Mouse (Mus musculus) splenic B cell, adult 2 months (primary cell): ENCODE measurements around the gene 2700097O09Rik.
"Not testable (repeated sequence)": the region's sequence is repeated elsewhere in the genome, so short reads cannot be mapped to it uniquely, and the experiment has no call there.

Experiments
- DNase-seq: peaks from one replicate; pipeline ENCODE4 v3.0.0-alpha.2; 2011; ENCODE audit warnings: low read depth, low spot score
- H3K27me3 ChIP-seq: 2 replicates; pipeline ENCODE4 v1.6.1; 2012; ENCODE audit warnings: mild to moderate bottlenecking, low read length, moderate library complexity, mixed read lengths; ENCODE audit not compliant: control insufficient read depth, poor library complexity, insufficient read depth, severe bottlenecking
- H3K36me3 ChIP-seq: 2 replicates; pipeline ENCODE4 v1.6.1; 2012; ENCODE audit warnings: mild to moderate bottlenecking, low read length, moderate library complexity, mixed read lengths; ENCODE audit not compliant: control insufficient read depth, poor library complexity, insufficient read depth, severe bottlenecking

Gene 2700097O09Rik

DNA sequence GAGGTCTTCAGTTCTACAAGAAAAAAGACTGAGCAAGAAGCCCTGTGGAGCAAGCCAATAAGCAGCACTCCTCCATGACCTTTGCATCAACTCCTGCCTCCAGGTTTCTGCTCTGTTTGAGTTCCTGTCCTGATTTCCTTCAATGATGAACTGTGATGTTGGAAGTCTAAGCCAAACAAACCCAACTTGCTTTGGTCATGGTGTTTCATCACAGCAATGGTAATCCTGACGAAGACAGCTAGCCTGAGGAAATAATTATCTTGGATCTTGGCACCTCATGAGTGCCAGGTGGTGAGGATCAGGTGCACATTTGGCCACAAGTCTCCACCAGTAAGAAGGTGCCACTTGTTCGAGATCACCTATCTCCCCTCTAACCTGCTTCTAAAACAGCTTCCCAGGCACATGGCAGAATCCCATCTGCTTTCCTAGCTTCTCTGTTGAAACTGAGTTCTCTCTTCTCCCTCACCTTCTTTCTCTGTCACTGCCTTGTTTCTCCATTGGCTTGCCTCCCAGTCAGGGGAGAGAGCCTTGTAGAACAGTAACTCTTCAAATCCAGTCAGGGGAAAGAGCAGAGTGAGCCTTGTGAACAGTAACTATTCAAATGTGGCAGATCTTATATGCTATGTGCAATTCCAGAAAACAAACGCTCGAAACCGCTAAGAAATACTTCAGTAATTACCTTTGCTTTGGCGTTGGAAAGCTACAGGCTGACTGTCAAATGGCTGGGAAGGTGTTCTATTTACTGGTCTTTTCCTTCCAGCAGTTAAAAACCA lies 66.1 kb downstream of the 2700097O09Rik start, which contains the start of gene Baz1a:
Gene Baz1a (minus strand): TSS at position 723 of the 773 bp plus-strand sequence.
- DNase-seq: no peak
- Histone ChIP-seq H3K36me3 (no peaks in the 10 kb centered on the region), H3K27me3 (no peaks in the 10 kb centered on the region)

DNA sequence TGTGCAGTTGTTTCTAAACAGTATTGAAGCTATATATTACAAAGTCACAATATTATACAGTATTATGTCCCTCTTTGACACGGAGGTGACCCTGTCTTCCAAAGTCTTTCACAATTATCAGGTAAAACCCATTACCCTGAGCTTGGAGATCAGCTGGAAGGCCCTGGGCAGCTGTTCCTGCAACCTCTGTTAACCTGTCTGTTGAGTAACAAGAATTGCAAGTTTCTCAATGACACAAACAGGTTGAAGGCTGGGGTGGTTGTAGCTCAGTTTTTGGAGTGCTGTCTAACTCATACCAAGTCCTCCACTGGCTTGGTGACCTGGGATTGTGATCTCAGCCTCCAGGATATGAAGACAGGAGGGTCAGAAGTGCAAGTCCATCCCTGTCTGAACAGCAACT lies 66.9 kb downstream of the 2700097O09Rik start:
- H3K36me3 ChIP-seq: no peaks in the 10 kb centered on the region
- DNase-seq: no peak

DNA sequence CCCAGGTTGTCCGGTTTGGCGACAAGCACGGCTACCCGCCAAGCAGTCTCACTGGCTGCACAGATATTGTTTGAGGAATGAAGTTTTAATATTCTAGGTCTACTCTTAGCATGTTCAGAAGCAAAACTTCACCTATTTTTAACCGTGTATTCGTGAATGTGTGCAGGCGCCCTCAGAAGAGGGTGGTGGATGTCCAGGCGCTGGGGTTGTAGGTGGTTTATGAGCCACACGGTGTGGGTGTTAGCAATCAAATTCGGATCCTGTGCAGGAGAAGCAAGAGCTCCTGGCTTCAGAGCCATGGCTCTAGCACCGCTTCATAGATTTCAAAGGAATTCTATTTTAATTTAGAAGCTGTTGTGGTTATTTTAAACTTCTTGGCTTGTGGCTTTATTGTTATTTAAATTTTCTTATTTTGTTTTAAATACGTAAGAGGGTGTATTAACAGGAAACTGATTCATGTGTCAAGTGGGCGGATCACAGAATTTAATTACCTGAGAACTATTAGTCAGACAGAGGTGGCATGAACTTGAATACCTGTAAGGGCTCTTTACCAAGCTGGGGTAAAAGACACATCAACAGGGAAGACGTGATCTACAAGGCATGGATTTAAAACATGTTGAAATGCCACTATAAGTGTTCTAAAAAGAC lies 72.4 kb downstream of the 2700097O09Rik start:
- no peaks in the 10 kb centered on the region for H3K27me3 ChIP-seq
- no peaks in the 10 kb centered on the region for H3K36me3 ChIP-seq
- DNase-seq: no peak

More for the DNA sequence above, 66.9 kb downstream of the 2700097O09Rik start:
- no peaks in the 10 kb centered on the region for H3K27me3 ChIP-seq

DNA sequence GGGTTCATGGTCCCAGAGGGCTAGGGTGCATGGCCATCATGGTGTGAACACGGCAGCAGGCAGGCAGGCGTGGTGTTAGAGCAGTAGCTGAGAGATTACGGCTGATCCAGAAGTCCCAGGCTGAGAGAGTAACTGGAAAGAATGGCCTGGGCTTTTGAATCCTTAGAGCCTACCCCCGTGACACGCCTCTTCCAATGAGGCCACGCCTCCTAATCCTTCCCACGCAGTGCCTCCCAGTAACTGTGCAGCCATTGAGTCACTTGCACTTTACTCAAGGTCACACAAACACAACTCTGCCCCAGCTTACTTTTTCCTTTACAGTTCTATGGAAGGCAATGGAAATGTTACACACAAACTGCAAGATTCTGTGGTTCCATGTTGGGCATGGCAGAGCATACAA lies 73.8 kb downstream of the 2700097O09Rik start:
- Histone ChIP-seq H3K36me3 (no peaks in the 10 kb centered on the region), H3K27me3 (no peaks in the 10 kb centered on the region)
- DNase-seq: no peak

DNA sequence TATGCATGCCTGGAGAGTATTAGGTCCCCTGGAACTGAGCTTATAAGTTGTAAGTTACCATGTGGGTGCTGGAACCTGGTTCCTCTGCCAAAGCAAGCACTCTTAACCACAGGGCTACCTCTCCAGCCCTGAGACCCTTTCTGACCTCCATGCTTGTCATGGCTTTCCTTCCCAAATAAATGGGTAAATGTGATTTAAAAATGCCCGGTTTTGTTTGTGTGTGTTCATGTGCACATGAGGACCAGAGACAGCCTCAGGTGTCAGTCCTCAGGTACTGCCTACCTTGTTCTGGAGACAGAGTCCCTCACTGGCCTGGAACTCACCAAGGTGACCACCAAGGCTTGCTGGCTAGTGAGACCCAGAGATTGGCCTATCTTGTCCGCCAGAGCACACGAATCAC lies 75.5 kb downstream of the 2700097O09Rik start:
- no peaks in the 10 kb centered on the region for H3K36me3 ChIP-seq
- H3K27me3 ChIP-seq: no peaks in the 10 kb centered on the region
- no peak for DNase-seq

DNA sequence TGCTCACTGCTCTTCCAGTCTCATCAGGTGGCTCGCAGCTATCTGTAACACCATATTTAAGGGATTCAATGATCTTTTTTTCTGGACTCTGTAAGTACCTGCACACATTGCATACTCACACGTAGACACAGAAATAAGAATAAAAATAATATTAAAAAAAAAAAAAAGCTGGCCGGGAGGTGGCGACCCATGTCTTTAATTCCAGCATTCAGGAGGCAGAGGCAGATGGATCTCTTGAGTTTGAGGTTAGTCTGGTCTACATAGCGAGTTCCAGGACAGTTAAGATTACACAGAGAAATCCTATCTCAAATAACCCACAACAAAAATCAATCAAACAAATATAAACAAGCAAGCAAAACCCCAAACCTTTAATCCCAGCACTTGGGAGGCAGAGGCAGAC lies 76.1 kb downstream of the 2700097O09Rik start:
- Histone ChIP-seq H3K36me3 (no peaks in the 10 kb centered on the region), H3K27me3 (no peaks in the 10 kb centered on the region)
- DNase-seq: no peak

DNA sequence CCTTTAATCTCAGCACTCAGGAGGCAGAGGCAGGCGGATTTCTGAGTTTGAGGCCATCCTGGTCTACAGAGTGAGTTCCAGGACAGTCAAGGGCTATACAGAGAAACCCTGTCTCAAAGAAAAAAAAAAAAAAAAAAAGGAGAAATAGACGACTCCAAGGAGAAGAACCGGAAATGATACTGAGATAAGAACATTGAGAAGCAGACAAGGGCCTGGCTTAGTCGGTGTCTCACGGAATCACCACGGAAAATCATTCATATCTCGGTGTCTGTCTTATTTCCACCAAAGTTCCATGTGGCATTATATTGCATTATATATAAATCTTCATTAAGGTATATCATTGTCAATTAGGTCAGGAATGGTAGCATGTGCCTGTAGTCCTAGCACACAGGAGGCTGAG lies 77.4 kb downstream of the 2700097O09Rik start:
- not testable (repeated sequence) for H3K27me3 ChIP-seq, DNase-seq, H3K36me3 ChIP-seq

DNA sequence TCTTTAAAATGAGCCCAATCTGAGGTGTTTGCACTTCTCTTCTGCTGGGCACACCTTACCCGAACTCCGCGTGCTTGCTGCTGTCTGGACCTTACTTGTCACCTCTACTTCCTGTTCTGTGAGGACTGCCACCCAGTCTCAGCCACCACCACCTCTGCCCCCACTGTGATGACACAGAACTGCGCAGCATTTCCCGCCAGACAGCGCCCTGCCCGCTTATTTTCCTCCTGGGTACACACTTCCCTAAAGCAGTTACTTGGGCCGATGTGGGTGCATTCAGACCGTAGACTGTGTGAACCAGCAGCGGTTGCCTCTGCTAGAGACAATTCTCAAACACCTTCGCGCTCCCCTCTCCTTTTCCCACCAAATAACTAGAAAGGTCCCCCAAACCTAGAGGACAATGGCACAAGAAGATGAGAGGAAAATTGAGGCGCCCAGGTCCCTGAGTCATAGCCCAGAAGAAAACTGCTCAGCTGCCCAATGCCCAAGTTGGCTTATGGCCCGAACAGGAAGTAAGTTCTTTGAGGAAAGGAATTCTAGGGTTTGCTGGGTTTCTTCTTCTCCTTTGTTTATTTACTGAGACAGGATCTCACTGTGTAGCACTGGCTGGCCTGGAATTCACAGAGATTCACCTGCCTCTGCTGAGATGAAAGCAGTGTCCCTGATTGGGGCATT lies 80.8 kb downstream of the 2700097O09Rik start:
- peak; percentile 90 for DNase-seq
- Histone ChIP-seq H3K27me3 (no peaks in the 10 kb centered on the region), H3K36me3 (no peaks in the 10 kb centered on the region)

DNA sequence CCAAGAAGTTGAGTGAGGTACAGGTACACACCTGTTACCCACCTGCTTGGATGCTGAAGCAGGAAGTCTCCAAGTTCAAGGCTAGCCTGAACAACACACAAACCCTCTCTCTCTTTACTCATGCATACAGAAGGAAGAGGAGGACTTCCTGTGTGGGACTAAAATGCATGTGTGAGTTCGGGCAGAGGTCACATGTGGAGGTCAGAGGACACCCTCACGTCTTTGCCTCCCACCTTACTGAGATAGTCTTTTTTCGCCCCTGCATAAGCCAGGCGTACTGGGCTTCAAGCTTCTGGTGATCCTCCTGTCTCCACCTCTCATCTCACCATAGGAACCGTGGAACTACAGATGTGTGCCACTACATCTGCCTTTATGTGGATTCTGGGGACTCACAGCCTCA lies 81.5 kb downstream of the 2700097O09Rik start:
- no peaks in the 10 kb centered on the region for H3K36me3 ChIP-seq
- no peaks in the 10 kb centered on the region for H3K27me3 ChIP-seq
- DNase-seq: peak; percentile 44

DNA sequence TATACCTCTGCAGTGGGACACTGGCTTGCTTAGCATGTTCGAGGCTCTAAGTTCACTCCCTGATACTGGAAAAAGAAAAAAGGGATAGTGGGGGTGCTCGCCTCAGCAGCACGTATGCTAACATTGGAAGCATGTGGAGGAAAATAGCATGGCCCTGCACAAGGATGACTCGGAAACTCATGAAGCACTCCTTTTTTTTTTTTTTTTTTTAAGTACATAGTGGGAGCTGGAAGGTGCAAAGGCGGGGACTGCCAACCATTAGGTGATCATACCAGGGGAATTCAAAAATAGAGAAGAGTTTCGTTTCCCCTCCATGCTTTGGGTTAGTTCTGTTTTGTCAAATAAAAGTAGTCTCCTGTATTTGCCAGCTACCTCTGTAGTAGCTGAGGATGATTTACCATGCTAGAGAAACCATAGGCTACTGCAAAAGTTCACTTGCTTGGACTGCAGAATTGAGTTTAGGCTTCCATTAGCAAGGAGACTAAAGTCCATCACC lies 82.9 kb downstream of the 2700097O09Rik start:
- DNase-seq: peak; percentile 68
- Histone ChIP-seq H3K27me3 (no peaks in the 10 kb centered on the region), H3K36me3 (no peaks in the 10 kb centered on the region)

DNA sequence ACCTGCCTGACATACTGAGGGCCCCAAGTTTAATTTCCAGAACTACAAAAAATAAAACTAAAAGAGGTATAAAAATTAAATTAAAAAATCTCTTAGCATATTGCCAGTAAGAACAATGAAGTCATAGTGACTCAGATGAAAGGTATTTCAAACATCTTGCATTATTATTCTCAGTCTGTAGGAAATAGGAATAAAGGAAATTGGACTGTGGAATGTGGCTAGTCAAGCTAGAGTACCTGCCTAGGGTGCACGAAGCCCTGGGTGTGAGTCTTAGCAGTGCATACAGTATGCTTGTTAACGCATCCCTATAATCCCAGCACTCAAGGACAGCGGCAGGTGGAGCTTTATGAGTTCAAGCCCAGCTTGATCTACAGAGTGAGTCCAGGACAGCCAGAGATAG lies 83.9 kb downstream of the 2700097O09Rik start:
- Histone ChIP-seq H3K36me3 (no peaks in the 10 kb centered on the region), H3K27me3 (no peaks in the 10 kb centered on the region)
- no peak for DNase-seq
